Mouse (Mus musculus): Measurements from ENCODE around the gene Gadd45a. TPM values are rescaled to one million over a fixed set of nuclear protein-coding genes. Genes with fewer than 3 reads are reported as not detected.

Gene Gadd45a
- total and polyA plus RNA-seq, 2 experiments from 2014 or later = 7.9 to 16.9 TPM

- TF ChIP-seq CTCF (IDR thresholded peaks at IDR 0.05; ENCODE audit: low read depth) = no peak
- Histone ChIP-seq H3K27me3 (ENCODE audit: insufficient read depth, low read length) (no peaks in the 10 kb centered on the region), H3K4me2 (ENCODE audit: low read depth, low read length) (no peak overlapping the region), H3K4me1 (ENCODE audit: insufficient read depth, low read length) (peaks cover 6% of the 10 kb centered on the region; the same call in 1 of the 2 replicates), H3K27ac (no peak overlapping the region), H3K4me3 (ENCODE audit: low read length) (no peak overlapping the region), H3K9ac (replicated peaks; ENCODE audit: low read length) (no peak overlapping the region), H3K9me3 (ENCODE audit: low read length) (no peaks in the 10 kb centered on the region), H3K36me3 (ENCODE audit: insufficient read depth, low read length) (no peaks in the 10 kb centered on the region)
- no peak for DNase-seq (ENCODE audit: low spot score)
- ATAC-seq = no peak
- WGBS = 34% methylated on average over 5 of the region's 5 CpGs
Observed at GRCm38 (mm10) chr6:67030846-67031245, 6.4 kb downstream of the Gadd45a start.

GRCm38 (mm10) chr6:67030416-67030815 is 6.8 kb downstream of the Gadd45a start:
- Histone ChIP-seq H3K4me2 (ENCODE audit: low read depth, low read length) (no peak overlapping the region), H3K9me3 (ENCODE audit: low read length) (no peaks in the 10 kb centered on the region), H3K4me3 (ENCODE audit: low read length) (no peak overlapping the region), H3K36me3 (ENCODE audit: insufficient read depth, low read length) (no peaks in the 10 kb centered on the region), H3K4me1 (ENCODE audit: insufficient read depth, low read length) (peaks cover 2% of the 10 kb centered on the region; the same call in 1 of the 2 replicates), H3K9ac (replicated peaks; ENCODE audit: low read length) (no peak overlapping the region), H3K27me3 (ENCODE audit: insufficient read depth, low read length) (no peaks in the 10 kb centered on the region), H3K27ac (no peak overlapping the region)
- TF ChIP-seq CTCF (IDR thresholded peaks at IDR 0.05; ENCODE audit: low read depth) = no peak
- WGBS = 12% methylated on average over 2 of the region's 2 CpGs
- no peak for DNase-seq (ENCODE audit: low spot score)
- no peak for ATAC-seq

GRCm38 (mm10) chr6:67029987-67030386 is 7.3 kb downstream of the Gadd45a start:
- Histone ChIP-seq H3K4me3 (ENCODE audit: low read length) (no peak overlapping the region), H3K4me2 (ENCODE audit: low read depth, low read length) (no peak overlapping the region), H3K27ac (no peak overlapping the region), H3K36me3 (ENCODE audit: insufficient read depth, low read length) (no peaks in the 10 kb centered on the region), H3K9ac (replicated peaks; ENCODE audit: low read length) (no peak overlapping the region), H3K4me1 (ENCODE audit: insufficient read depth, low read length) (no peaks in the 10 kb centered on the region), H3K27me3 (ENCODE audit: insufficient read depth, low read length) (no peaks in the 10 kb centered on the region), H3K9me3 (ENCODE audit: low read length) (no peaks in the 10 kb centered on the region)
- no peak for DNase-seq (ENCODE audit: low spot score)
- no peak for TF ChIP-seq CTCF (IDR thresholded peaks at IDR 0.05; ENCODE audit: low read depth)
- 15% methylated on average over 3 of the region's 3 CpGs for WGBS
- ATAC-seq = no peak

GRCm38 (mm10) chr6:67029312-67029950 is 7.8 kb downstream of the Gadd45a start:
- 0 out of 2 replicates have a peak, but pooled peaks have one; percentile 18 for ATAC-seq
- H3K4me2 ChIP-seq (ENCODE audit: low read depth, low read length) = no peak overlapping the region
- H3K4me1 ChIP-seq (ENCODE audit: insufficient read depth, low read length) = no peaks in the 10 kb centered on the region
- no peak for TF ChIP-seq CTCF (IDR thresholded peaks at IDR 0.05; ENCODE audit: low read depth)
- H3K9me3 ChIP-seq (ENCODE audit: low read length) = no peaks in the 10 kb centered on the region
- DNase-seq (ENCODE audit: low spot score) = no peak
- no peak overlapping the region for H3K27ac ChIP-seq
- H3K27me3 ChIP-seq (ENCODE audit: insufficient read depth, low read length) = no peaks in the 10 kb centered on the region
- H3K36me3 ChIP-seq (ENCODE audit: insufficient read depth, low read length) = no peaks in the 10 kb centered on the region
- H3K4me3 ChIP-seq (ENCODE audit: low read length) = no peak overlapping the region
- H3K9ac ChIP-seq (replicated peaks; ENCODE audit: low read length) = no peak overlapping the region
- WGBS = 40% methylated on average over 5 of the region's 5 CpGs

GRCm38 (mm10) chr6:67027438-67028142 is 9.7 kb downstream of the Gadd45a start:
- Histone ChIP-seq H3K4me2 (ENCODE audit: low read depth, low read length) (no peak overlapping the region), H3K4me3 (ENCODE audit: low read length) (no peak overlapping the region), H3K27me3 (ENCODE audit: insufficient read depth, low read length) (no peaks in the 10 kb centered on the region), H3K4me1 (ENCODE audit: insufficient read depth, low read length) (no peaks in the 10 kb centered on the region), H3K27ac (no peak overlapping the region), H3K9ac (replicated peaks; ENCODE audit: low read length) (no peak overlapping the region), H3K9me3 (ENCODE audit: low read length) (no peaks in the 10 kb centered on the region), H3K36me3 (ENCODE audit: insufficient read depth, low read length) (no peaks in the 10 kb centered on the region)
- 78% methylated on average over 9 of the region's 9 CpGs for WGBS
- no peak for TF ChIP-seq CTCF (IDR thresholded peaks at IDR 0.05; ENCODE audit: low read depth)
- DNase-seq (ENCODE audit: low spot score) = no peak
- ATAC-seq = no peak

- Histone ChIP-seq H3K9me3 (ENCODE audit: low read length) (no peaks in the 10 kb centered on the region), H3K4me2 (ENCODE audit: low read depth, low read length) (no peak overlapping the region), H3K36me3 (ENCODE audit: insufficient read depth, low read length) (no peaks in the 10 kb centered on the region), H3K27me3 (ENCODE audit: insufficient read depth, low read length) (no peaks in the 10 kb centered on the region), H3K4me1 (ENCODE audit: insufficient read depth, low read length) (no peaks in the 10 kb centered on the region), H3K27ac (no peak overlapping the region), H3K9ac (replicated peaks; ENCODE audit: low read length) (no peak overlapping the region), H3K4me3 (ENCODE audit: low read length) (no peak overlapping the region)
- 66% methylated on average over 3 of the region's 3 CpGs for WGBS
- ATAC-seq (no peak), DNase-seq (ENCODE audit: low spot score) (no peak)
- TF ChIP-seq CTCF (IDR thresholded peaks at IDR 0.05; ENCODE audit: low read depth) = no peak
Observed at GRCm38 (mm10) chr6:67026661-67027060, 10.6 kb downstream of the Gadd45a start.

GRCm38 (mm10) chr6:67023729-67024128 is 13.5 kb downstream of the Gadd45a start:
- DNase-seq (ENCODE audit: low spot score) = no peak
- Histone ChIP-seq H3K4me3 (ENCODE audit: low read length) (no peak overlapping the region), H3K4me1 (ENCODE audit: insufficient read depth, low read length) (no peaks in the 10 kb centered on the region), H3K27ac (no peak overlapping the region), H3K36me3 (ENCODE audit: insufficient read depth, low read length) (no peaks in the 10 kb centered on the region), H3K9ac (replicated peaks; ENCODE audit: low read length) (no peak overlapping the region), H3K27me3 (ENCODE audit: insufficient read depth, low read length) (no peaks in the 10 kb centered on the region), H3K9me3 (ENCODE audit: low read length) (no peaks in the 10 kb centered on the region), H3K4me2 (ENCODE audit: low read depth, low read length) (no peak overlapping the region)
- ATAC-seq = peak; percentile 43; the same call in 1 of the 2 replicates
- WGBS = 83% methylated on average over 4 of the region's 4 CpGs
- TF ChIP-seq CTCF (IDR thresholded peaks at IDR 0.05; ENCODE audit: low read depth) = no peak
